Mouse (Mus musculus) retina, adult 2 months (tissue): Measurements from ENCODE around the gene Letmd1.
"Not testable (repeated sequence)": the region's sequence is repeated elsewhere in the genome, so short reads cannot be mapped to it uniquely, and the experiment has no call there.

Experiments used
- DNase-seq: peaks from one replicate; pipeline ENCODE4 v3.0.0-alpha.2; 2012; ENCODE audit warnings: low read depth, low spot score

Letmd1 gene

DNA sequence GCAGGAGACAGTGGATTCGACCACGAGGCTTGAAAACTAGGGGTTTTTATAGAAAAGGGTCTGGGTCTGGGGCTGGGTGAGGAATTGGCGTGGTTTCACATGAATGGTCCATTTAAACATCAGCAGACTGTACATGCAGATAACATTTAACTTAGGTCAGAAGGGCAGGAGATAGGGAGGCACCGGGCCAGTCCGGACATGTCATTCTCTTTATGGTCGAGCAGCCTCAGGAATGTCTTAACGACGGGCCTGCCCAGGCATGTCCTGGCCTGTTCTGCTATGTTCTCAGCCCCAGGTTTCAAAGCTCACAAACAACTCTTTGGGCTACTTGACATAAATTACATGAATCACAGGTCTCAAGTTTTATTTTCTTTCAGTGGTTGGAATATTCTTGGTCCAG is 30.7 kb downstream of the Letmd1 start:
- not testable (repeated sequence) for DNase-seq

DNA sequence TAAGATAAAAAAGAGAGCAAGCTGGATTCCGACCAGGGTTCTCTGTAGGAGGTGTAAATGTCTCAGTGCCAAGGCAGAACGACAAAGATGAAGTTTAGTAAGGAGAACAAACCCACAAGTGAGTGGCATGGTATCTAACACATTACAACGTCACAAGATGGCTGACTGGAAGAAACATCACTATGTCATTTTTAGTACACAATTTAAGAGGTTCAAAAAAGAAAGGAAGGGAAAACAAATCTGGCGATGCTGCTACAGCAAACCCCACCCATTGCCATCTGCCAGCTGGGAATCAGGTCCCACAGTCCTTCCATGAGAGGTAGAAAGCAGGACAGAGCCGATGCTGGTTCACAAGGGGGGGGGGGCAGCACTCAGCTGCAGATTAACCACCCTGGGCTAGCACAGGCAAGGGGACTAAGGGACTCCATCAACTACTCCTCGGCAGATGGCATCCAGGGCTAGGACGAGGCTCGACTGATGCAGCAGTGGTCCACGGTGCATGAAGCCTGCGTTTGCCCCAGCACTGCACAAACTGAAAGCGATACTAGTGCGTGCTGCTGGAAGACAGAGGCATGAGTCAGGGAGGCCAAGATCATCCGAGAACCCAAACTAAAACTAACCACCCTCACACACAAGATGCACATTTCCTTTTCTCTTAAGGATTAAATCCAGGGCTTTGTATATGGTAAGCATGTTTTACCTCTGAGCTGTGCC is 39.8 kb downstream of the Letmd1 start:
- no peak for DNase-seq

DNA sequence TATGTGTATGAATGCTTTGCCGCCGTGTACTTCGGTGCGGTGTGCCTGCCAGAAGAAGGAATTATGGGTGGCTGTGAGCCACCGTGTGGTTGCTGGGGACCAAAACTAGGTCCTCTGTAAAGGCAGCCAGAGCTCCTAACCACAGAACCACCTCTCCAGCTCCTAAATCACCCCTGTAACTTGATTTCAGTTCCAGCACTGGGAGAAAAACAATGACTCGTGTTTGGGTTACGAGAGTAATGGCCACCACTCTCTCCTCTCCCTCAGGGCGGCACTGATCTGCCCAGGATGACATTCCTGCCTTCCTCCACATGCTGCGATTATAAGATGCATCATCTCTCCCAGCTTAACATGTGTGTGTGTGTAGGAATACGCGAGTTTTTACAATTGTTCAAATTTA is 41.2 kb downstream of the Letmd1 start:
- no peak for DNase-seq

DNA sequence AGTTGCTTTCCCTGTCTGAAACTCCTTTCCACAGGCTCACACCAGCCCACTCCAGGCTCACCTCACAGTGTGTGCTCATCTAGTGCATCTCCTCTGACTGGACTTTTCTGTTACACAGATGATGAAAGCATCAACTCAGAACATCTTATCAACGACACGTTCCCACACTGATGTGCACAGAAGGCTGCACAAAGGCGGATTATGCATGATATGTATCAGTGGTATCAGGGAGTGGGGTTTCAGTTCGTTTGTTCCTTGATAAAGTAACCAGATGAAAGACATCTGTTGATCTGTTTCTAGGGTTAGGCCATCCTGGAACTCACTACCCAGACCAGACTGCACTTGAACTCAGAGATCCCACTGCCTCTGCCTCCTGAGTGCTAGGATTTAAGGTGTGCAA is 44.6 kb downstream of the Letmd1 start:
- no peak for DNase-seq

DNA sequence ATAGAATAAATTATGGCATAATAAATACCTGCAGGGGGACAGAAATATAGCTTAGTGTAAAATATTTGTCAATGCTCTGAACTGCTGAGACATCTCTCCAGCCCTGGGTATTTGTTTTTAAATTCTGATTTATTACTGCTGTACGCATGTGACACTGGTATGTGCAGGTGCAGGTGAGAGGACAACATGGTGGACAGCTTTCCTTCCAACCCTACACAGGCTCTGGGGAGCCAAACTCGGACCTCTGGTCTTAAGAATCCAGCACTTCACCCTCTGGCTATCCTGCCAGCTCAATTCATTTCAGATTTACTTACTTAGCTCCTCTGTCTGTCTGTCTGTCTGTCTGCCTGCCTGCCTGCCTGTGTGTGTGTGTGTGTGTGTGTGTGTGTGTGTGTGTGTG is 46.3 kb downstream of the Letmd1 start:
- DNase-seq: no peak

DNA sequence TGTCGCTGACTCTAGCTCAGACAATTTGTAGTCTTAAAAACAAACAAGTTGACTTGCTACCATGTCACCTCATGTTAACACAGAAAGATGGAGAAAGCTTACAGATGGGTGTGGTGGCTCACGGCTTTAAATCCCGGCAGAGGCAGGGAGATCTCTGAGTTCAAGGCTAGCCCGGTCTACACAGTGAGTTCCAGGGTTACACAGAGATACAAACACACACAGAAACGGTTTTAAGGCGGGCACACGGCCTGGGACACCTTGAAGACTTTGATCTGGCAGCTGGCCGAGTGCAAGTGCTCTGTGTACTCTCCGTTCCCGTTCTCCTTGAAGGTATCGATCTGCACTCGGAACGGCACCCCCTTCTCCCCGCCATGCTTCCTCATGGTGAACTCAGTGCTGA is 51.5 kb downstream of the Letmd1 start:
- DNase-seq: no peak

DNA sequence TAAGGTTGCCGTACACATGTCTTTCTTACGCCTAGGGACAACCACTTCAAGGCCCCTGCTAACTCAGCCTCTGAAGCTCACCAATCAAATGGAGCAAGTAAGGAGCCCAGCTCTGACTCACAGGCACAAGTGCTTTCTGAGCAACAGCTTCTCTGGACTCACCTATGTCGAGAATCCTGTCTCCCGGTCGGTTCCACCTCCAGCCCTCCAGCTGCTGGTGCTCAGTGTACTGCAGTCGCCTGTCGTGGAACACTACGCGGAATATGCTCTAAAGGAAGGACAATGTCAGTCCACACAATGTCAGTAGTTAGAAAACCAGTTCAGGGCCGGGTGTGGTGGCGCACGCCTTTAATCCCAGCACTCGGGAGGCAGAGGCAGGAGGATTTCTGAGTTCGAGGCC is 56.6 kb downstream of the Letmd1 start:
- no peak for DNase-seq

DNA sequence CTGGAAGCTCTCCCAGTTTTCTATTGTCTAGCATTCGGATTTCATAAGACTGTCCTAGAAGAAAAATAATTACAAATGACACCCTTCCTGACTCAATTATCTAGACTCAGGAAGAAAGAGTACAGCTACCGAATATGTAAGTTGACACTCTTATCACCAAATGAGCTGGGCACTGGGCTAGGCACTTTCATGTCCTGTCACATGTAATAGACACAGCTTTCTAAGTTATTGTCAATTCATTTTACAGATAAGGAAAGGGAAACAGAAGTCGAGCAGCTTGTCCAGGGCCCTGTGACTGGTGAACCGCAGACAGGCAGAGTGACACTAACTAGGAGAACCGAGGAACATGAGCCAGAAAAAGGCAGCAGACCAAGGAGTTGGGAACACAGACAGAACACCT is 59.1 kb downstream of the Letmd1 start:
- no peak for DNase-seq
